Mouse (Mus musculus) forebrain, embryonic 16.5 days (tissue): ENCODE data around the gene Gabpb1. TPM values are rescaled to one million over a fixed set of nuclear protein-coding genes. Genes with fewer than 3 reads are reported as not detected.
A peak's percentile ranks its signal among the peaks of the same experiment; 100 is the strongest.

Experiments
- ATAC-seq: fragments of 200-750 bp; cut with Nextera tagmentation; 2 replicates; pipeline ENCODE4 v1.8.0; 2017; ENCODE audit warnings: mild to moderate bottlenecking, moderate library complexity
- H3K27ac ChIP-seq: fragments of 300-500 bp; sonication (generic); 2 replicates; pipeline ENCODE4 v1.5.1; 2014; ENCODE audit warnings: low read length, control low read depth
- H3K27me3 ChIP-seq: fragments of 300-500 bp; sonication (generic); replicated peaks from 2 replicates; pipeline ENCODE4 v1.6.1; 2014; ENCODE audit warnings: low read length; ENCODE audit not compliant: control insufficient read depth, insufficient read depth
- H3K36me3 ChIP-seq: fragments of 300-500 bp; sonication (generic); 2 replicates; pipeline ENCODE4 v1.6.1; 2014; ENCODE audit not compliant: control insufficient read depth, insufficient read depth
- H3K4me1 ChIP-seq: fragments of 300-500 bp; sonication (generic); replicated peaks from 2 replicates; pipeline ENCODE4 v1.6.1; 2014; ENCODE audit warnings: low read length; ENCODE audit not compliant: control insufficient read depth, insufficient read depth
- H3K4me2 ChIP-seq: fragments of 300-500 bp; sonication (generic); 2 replicates; pipeline ENCODE4 v1.6.1; 2014; ENCODE audit warnings: mild to moderate bottlenecking, low read length, control low read depth
- H3K4me3 ChIP-seq: fragments of 300-500 bp; sonication (generic); replicated peaks from 2 replicates; pipeline ENCODE4 v1.5.1; 2014; ENCODE audit warnings: mild to moderate bottlenecking, low read length, control low read depth
- H3K9ac ChIP-seq: fragments of 300-500 bp; sonication (generic); replicated peaks from 2 replicates; pipeline ENCODE4 v1.6.1; 2014; ENCODE audit warnings: low read depth, low read length, control low read depth
- H3K9me3 ChIP-seq: fragments of 300-500 bp; sonication (generic); 2 replicates; pipeline ENCODE4 v1.6.1; 2016; ENCODE audit warnings: low read length; ENCODE audit not compliant: control insufficient read depth
- WGBS: fragments of 180-500 bp; shearing (Covaris S2); extraction: QIAGEN DNeasy Blood & Tissue Kit; methylation state at CpG from one replicate; pipeline ENCODE4 v1.1.7; 2014; 5-methylcytosine and 5-hydroxymethylcytosine counted together
- polyA plus RNA-seq: library from polyadenylated mRNA; unstranded; fragments of >200 nt; fragmentation: Nextera tagmentation; extraction: Ambion mirVana; gene quantifications from 2 replicates; pipeline ENCODE4 v1.2.1, GENCODE M21; 2015

Gene Gabpb1
- polyA plus RNA-seq, 1 experiment from 2014 or later: 56.3 TPM

DNA sequence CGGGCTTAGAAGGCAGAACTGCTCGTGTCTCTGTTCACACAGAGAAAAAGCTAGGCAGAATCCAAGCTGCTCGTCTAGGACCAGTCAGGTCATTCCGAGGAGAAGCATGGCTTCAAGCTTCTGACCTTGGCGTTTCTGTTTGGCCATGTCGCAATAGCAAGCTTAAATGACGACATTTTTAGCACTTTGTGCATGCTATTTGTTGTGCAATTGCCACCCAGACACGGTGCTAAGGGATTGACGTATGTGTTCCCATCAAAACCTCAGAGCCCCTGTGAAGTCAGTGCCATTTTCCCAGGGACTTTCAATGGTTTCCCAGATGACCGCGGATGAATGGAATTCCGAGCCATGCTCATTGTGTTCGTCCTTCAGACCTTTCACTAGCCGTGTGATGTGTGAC lies 75.6 kb downstream of the Gabpb1 start:
- no peak overlapping the region for H3K4me3 ChIP-seq
- no peaks in the 10 kb centered on the region for H3K4me1 ChIP-seq
- no peak overlapping the region for H3K27ac ChIP-seq
- ATAC-seq: no peak
- no peaks in the 10 kb centered on the region for H3K36me3 ChIP-seq
- H3K4me2 ChIP-seq: no peak overlapping the region
- no peaks in the 10 kb centered on the region for H3K27me3 ChIP-seq
- WGBS: 84% methylated on average over 14 of the region's 14 CpGs
- no peak overlapping the region for H3K9ac ChIP-seq
- H3K9me3 ChIP-seq: no peaks in the 10 kb centered on the region

DNA sequence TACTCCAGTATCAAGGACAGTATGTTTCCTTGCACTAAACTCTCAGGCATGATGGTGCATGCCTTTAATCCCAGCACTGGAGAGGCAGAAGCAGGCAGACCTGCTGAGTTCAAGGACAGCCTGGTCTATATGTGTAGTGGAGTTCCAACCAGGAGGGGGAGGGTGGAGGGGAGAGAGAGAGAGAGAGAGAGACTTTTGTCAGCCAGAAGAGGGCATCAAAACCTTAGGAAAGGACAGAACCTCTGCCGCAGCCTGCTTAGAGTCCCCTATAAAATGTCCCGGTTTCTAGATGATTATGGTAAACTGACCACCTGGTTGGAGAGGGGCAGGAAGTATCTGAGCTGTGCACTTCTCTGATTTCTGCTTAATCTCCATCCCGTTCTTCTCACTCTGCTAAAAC lies 77.1 kb downstream of the Gabpb1 start:
- ATAC-seq: no peak
- H3K9me3 ChIP-seq: no peaks in the 10 kb centered on the region
- no peaks in the 10 kb centered on the region for H3K36me3 ChIP-seq
- no peak overlapping the region for H3K4me3 ChIP-seq
- 22% methylated on average over 3 of the region's 3 CpGs for WGBS
- no peak overlapping the region for H3K9ac ChIP-seq
- H3K27me3 ChIP-seq: no peaks in the 10 kb centered on the region
- H3K27ac ChIP-seq: no peak overlapping the region
- H3K4me2 ChIP-seq: no peak overlapping the region
- peaks cover under 1% of the 10 kb centered on the region; the same call in 1 of the 2 replicates for H3K4me1 ChIP-seq

DNA sequence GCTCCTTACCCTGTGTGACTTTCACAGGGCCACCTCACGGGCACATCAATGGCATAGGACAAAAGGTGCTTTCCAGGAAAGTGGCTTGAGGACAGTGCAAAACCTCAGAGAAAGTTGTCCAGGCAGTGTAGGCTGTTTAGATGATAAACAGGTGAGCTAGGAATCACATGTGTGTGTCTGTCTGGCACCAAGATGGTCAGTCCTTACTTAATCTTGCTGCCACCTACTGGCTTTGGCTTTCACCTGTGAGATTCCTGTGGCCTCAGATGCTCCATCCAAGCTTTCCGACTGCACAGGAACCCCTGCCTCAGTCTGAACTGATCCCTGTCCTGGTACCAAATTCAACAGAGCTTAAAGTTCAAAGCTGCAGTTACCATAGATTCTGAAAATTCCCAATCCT lies 77.8 kb downstream of the Gabpb1 start:
- Histone ChIP-seq H3K27me3 (no peaks in the 10 kb centered on the region), H3K9ac (no peak overlapping the region), H3K4me3 (no peak overlapping the region), H3K9me3 (no peaks in the 10 kb centered on the region), H3K4me2 (no peak overlapping the region), H3K27ac (no peak overlapping the region), H3K4me1 (peaks cover 3% of the 10 kb centered on the region; the same call in 1 of the 2 replicates), H3K36me3 (no peaks in the 10 kb centered on the region)
- ATAC-seq: no peak
- 53% methylated on average over 2 of the region's 2 CpGs for WGBS

GRCm38 (mm10) chr2:126597279-126598241 lies 78.6 kb downstream of the Gabpb1 start:
- WGBS: 86% methylated on average over 20 of the region's 20 CpGs

DNA sequence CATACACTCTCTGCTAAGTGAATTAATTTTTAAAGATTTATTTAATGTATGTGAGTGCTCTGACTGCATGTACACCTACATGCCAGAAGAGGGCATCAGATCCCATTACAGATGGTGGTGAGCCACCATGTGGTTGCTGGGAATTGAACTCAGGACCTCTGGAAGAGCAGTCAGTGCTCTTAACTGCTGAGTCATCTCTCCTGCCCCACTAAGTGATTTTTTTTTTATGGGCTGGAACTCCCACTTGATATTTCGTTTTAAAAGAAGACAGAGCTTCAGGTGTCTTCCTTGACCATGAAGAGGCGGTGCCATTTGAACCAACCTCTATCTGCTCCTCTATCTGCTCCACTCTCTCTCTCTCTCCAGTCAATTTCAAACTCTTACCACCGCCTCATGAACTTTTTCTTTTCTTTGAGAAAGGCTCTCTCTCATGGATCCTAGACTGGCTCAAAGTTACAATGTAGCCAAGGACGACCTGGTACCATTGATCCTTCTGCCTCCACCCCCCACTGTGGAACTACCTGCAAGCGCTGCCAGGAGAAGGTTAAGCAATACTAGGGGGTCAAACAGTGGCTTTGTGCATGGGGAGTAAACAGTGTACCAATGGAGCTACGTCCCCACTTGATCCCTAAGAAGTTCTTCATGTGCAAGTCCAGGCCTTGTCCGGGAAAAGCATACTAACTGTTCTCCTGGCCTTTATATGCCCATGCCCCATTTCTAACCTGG lies 79.6 kb downstream of the Gabpb1 start:
- no peak overlapping the region for H3K4me2 ChIP-seq
- no peaks in the 10 kb centered on the region for H3K36me3 ChIP-seq
- no peaks in the 10 kb centered on the region for H3K27me3 ChIP-seq
- ATAC-seq: no peak
- no peak overlapping the region for H3K27ac ChIP-seq
- H3K9me3 ChIP-seq: no peaks in the 10 kb centered on the region
- peaks cover 3% of the 10 kb centered on the region; the same call in 1 of the 2 replicates for H3K4me1 ChIP-seq
- WGBS: 94% methylated on average over 7 of the region's 7 CpGs
- H3K4me3 ChIP-seq: no peak overlapping the region
- H3K9ac ChIP-seq: no peak overlapping the region

More at GRCm38 (mm10) chr2:126597279-126598241, 78.6 kb downstream of the Gabpb1 start:
- Histone ChIP-seq H3K4me2 (no peak overlapping the region), H3K9me3 (no peaks in the 10 kb centered on the region), H3K4me3 (no peak overlapping the region), H3K9ac (no peak overlapping the region), H3K36me3 (no peaks in the 10 kb centered on the region), H3K27ac (no peak overlapping the region), H3K4me1 (peaks cover 3% of the 10 kb centered on the region; the same call in 1 of the 2 replicates), H3K27me3 (no peaks in the 10 kb centered on the region)
- no peak for ATAC-seq

GRCm38 (mm10) chr2:126593831-126594610 lies 82.1 kb downstream of the Gabpb1 start:
- Histone ChIP-seq H3K27me3 (no peaks in the 10 kb centered on the region), H3K4me1 (peaks cover 3% of the 10 kb centered on the region; the same call in 1 of the 2 replicates), H3K4me3 (peak overlapping the region; percentile 30), H3K9ac (no peak overlapping the region), H3K9me3 (no peaks in the 10 kb centered on the region), H3K4me2 (peak overlapping the region; percentile 54), H3K36me3 (no peaks in the 10 kb centered on the region), H3K27ac (no peak overlapping the region)
- peak; percentile 78 for ATAC-seq
- 37% methylated on average over 26 of the region's 26 CpGs for WGBS

DNA sequence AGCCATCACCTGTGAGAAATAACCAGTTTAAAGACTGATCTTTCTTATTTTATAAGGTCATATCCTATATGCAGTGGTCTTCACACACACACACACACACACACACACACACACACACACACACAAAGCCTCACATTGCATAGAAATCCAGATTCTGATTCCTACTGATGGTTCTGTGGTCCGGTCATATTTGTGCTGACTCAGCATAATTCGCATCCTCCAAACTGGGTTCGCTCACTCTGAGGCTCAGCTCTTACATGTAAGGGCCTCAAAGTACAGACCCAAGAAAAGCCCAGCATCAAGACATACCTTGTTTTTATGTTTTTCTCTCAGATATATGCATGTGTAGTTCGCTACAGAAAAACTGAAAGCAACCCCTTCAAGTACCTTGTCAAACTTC lies 84.8 kb downstream of the Gabpb1 start:
- no peak for ATAC-seq
- Histone ChIP-seq H3K27me3 (no peaks in the 10 kb centered on the region), H3K4me2 (no peak overlapping the region), H3K4me1 (peaks cover 3% of the 10 kb centered on the region; the same call in 1 of the 2 replicates), H3K27ac (no peak overlapping the region), H3K36me3 (no peaks in the 10 kb centered on the region), H3K4me3 (no peak overlapping the region), H3K9ac (no peak overlapping the region), H3K9me3 (no peaks in the 10 kb centered on the region)
- WGBS: 89% methylated on average over 4 of the region's 4 CpGs

DNA sequence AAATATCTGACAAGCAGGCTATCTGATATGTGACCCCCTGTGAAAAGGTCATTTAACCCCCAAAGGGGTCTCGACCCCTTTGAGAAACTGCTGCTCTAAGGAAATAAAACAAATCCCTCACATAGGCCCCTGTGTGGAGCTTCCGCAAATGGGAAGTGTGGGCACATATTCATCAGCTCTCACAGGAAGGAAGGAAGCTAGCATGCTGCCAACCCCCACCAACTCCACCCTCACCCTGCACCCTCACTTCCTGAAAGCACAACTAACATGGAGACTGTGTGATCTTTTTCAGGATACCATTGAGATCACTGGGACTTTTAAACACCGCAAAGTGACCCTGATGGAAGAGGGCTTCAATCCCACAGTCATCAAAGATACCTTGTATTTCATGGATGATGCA lies 88.7 kb downstream of the Gabpb1 start:
- H3K9me3 ChIP-seq: no peaks in the 10 kb centered on the region
- no peaks in the 10 kb centered on the region for H3K27me3 ChIP-seq
- WGBS: 92% methylated on average over 3 of the region's 3 CpGs
- H3K27ac ChIP-seq: no peak overlapping the region
- no peak overlapping the region for H3K4me2 ChIP-seq
- no peaks in the 10 kb centered on the region for H3K36me3 ChIP-seq
- no peaks in the 10 kb centered on the region for H3K4me1 ChIP-seq
- H3K9ac ChIP-seq: no peak overlapping the region
- H3K4me3 ChIP-seq: no peak overlapping the region
- ATAC-seq: no peak
